Mouse (Mus musculus) layer of hippocampus, adult 8-10 months (tissue): ENCODE measurements around the gene Rps6ka1. TPM values are rescaled to one million over a fixed set of nuclear protein-coding genes. Genes with fewer than 3 reads are reported as not detected.
A peak's percentile ranks its signal among the peaks of the same experiment; 100 is the strongest.

Experiments
- DNase-seq, 2 experiments: peaks; one replicate each; pipeline ENCODE4 v3.0.0; 2022; ENCODE audit warnings: low spot score in 2 of 2
- total RNA-seq, 4 experiments: library from RNA; stranded (reverse); gene quantifications; 2 replicates each; pipeline ENCODE4 v1.2.4; 2022

The Rps6ka1 gene
- total RNA-seq, 4 experiments from 2014 or later = 12.6 to 27.6 (median 19.4) TPM

- no peak for DNase-seq
These were observed 61.9 kb downstream of the Rps6ka1 start for GRCm38 (mm10) chr4:133825731-133826130.

DNA sequence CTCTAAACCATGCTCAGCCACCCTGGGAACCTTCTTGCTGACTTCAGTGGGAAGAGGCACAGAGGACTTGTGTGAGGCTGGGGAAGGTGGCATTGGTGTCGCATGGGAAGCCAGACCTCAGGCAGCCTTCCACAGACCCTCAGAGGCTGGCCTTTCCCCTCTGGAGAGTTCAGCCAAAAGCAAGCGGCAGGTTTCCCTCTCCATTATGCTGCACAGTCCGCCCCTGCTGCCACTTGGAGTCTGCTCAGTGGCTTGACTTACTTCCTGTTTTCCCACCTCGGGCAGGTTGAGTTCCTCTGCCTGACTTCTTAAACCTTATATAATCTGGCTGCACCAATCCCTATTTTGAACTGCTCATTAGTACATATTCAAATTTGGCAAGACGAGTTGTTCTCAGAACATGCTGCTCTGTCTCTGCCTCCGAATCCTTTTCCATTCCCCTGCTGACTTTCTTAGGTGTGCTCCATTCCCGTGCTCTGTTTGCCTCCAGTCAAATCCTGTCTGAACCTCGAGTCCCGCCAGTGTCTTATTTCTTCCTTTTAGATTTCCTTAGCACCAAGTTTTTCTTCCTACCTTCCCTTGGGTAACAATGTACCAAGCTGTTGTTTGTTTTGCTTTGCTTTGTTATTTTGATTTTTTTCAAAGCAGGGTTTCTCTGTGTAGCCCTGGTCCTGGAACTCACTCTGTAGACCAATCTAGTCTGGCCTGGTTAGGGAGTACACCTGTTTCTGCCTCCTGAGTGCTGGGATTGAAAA, 66.6 kb downstream of the Rps6ka1 start:
- DNase-seq = no peak

DNA sequence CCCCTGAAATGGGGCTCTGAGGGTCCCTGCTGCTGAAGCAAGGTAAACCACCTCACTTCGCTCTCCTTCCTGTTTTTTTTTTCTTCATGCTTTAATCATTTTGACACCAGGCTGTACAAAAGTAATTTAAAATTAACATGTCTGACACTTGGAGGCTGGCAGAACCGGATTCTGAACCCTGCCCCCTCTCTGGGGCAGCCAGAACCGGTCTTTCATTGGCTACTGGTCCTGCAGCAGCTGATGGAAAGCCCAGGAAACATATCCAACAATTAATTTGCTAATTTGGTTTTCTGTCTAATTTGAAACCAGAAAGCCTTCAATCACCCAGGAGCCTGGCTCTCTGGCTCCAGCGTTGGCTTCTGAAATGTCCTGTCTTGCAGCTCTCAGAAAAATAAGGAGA, 67.4 kb downstream of the Rps6ka1 start:
- DNase-seq = no peak

DNA sequence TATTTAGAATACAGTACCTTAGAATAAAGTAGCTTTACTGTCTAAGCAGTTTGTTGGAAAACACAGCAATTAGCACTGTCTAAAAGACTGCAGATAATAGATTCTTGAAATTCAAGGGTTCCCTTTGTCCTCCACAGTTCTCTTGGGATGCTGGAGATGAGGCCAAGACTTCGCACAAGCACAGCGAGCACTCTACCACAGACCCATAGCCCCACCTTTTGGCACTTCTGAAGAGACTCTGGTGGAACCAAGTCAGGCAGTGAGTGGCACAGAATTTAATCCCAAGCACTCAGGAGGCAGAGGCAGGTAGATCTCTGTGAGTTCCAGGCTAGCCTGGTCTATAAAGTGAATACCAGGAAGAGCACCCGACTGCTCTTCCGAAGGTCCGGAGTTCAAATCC, 70.2 kb downstream of the Rps6ka1 start:
- no peak for DNase-seq

DNA sequence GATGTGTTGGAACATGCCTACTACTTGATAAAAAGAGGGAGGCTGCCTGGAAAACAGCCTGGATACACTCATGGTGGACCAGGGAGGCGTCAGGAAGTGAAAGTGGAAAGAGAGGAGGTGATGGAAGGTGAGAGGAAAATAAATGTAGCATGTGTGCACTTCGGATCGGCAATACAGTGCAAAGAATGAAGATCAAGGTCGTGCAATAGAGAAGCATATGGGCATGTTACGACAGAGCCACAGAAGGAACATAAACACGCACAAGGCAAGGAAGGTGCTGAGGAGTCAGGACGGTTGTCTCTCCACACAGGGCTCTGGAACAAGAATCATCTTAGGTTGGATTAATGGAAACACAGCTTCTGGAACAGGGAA, 71.1 kb downstream of the Rps6ka1 start:
- no peak for DNase-seq

DNA sequence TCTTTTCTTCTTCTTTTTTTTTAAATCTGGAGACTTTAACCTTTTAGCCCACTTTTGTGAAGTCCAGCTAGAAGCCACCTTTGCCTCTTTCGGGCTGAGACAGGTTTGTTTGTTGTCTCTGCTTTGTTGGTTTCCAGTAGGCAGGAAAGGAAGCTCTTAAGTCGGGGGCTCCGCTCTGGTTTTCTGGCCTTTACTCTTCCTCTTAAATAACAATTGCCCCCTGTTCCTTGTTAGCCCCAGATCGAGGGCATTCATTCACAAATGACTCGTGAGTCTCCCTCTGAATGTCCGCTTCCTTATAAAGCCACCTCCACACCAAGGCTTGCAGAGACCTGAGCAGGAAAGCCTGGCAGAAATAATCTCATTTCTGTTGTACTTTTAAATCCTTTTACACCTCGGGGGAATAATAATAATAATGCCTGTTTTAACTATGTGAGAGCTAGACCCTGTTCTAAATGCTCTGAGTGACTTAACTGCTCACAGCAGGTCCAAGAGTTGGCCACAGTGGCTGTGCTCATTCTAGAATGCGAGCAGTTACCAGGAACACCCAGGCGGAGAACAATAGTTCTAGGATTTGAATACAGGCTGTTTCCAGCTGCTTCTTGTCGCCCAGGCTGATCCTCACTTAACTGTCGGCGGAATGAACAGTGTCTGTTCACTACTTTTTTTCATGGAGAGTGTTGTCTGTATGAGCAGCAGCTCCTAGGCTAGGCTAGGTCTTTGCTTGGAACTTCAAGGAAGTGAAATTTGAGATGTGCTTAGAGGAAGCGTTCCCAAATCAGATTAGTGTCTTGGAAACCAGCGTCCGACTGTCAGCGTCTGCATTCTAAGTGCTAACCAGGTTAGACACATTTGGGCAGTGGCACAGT, 71.7 kb downstream of the Rps6ka1 start:
- no peak for DNase-seq

DNA sequence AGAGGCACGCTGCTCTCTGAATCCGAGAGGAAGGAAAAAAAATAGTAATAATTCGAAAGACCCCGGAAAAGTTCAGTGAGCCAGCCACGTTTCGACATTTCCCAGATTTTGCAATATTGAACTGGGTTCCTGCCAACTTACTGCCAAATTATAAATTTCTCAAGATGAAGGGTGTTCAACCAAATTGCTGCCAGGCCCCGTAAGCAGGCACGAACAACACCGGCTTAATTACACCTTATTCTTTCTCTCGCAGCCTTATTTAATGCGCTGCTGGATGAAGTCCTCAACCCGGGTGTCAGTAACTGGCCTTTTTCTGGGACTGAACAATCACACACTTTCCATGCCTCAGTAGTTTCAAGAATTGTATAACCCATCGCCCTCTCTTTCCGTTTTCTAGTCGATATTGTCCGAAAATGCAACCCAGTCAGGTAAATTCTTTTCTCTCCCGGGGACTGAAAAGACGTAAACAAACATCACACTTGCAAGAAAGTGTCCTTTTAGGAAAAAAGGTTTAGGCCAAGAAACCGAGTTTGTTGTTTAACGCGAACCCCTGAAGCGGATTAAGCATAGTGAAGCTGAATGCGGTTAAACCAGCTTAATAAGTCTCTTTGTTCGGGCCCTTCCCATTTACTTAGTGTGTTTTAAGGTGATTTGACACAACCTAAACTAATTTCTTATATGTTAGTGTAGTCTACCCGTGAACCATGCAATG, 72.6 kb downstream of the Rps6ka1 start:
- no peak for DNase-seq

GRCm38 (mm10) chr4:133813992-133814803, 73.4 kb downstream of the Rps6ka1 start:
- peak; percentile 55 to 63 for DNase-seq

- peak; percentile 86 to 87 for DNase-seq
These were observed 74.2 kb downstream of the Rps6ka1 start for GRCm38 (mm10) chr4:133813174-133813991.

- DNase-seq = no peak
These were observed 83.0 kb downstream of the Rps6ka1 start for GRCm38 (mm10) chr4:133804401-133805263.

GRCm38 (mm10) chr4:133800589-133800988, 87.0 kb downstream of the Rps6ka1 start:
- DNase-seq = no peak

Other genes starting within 250 kb of the Rps6ka1 start
- gene Zdhhc18, start 237.6 kb downstream of the Rps6ka1 start, total RNA-seq = 10 to 100 TPM; 30.7 to 44.0 (median 42.9) TPM
- gene Pigv, start 215.2 kb downstream of the Rps6ka1 start, total RNA-seq = 10 to 100 TPM in 2 of 4 experiments, 1 to 10 TPM in 2; 9.4 to 13.0 (median 11.3) TPM
- gene Arid1a, start 131.0 kb downstream of the Rps6ka1 start, total RNA-seq = 10 to 100 TPM; 81.3 to 88.3 (median 83.1) TPM
- 100 to 1,000 TPM in 3 of 4 experiments, 10 to 100 TPM in 1; 90.0 to 132 (median 110) TPM for gene Hmgn2, start 80.9 kb upstream of the Rps6ka1 start, total RNA-seq
- 10 to 100 TPM; 63.0 to 67.7 (median 66.5) TPM for gene Dhdds, start 113.1 kb upstream of the Rps6ka1 start, total RNA-seq
- gene Lin28a, start 131.0 kb upstream of the Rps6ka1 start, total RNA-seq = not detected
- gene Zfp683, start 166.0 kb upstream of the Rps6ka1 start, total RNA-seq = not detected
- gene Crybg2, start 173.0 kb upstream of the Rps6ka1 start, total RNA-seq = 1 to 10 TPM in 3 of 4 experiments, under 1 TPM in 1; 0.54 to 6.4 (median 3.7) TPM
- gene Cd52, start 207.3 kb upstream of the Rps6ka1 start, total RNA-seq = 10 to 100 TPM in 2 of 4 experiments, 1 to 10 TPM in 2; 1.2 to 52.4 (median 18.2) TPM
- 10 to 100 TPM; 34.7 to 39.5 (median 35.6) TPM for gene Ubxn11, start 214.8 kb upstream of the Rps6ka1 start, total RNA-seq
- gene Sh3bgrl3, start 241.0 kb upstream of the Rps6ka1 start, total RNA-seq = 100 to 1,000 TPM; 185 to 289 (median 252) TPM